Mouse (Mus musculus): Measurements from ENCODE around the gene Ccdc187.

GRCm38 (mm10) chr2:26304711-26305110 lies 10.4 kb upstream of the Ccdc187 start:
- TF ChIP-seq CTCF (IDR thresholded peaks at IDR 0.05; ENCODE audit: extremely low read depth, insufficient read depth, low read length) = no peak
- TF ChIP-seq POLR2A (IDR thresholded peaks at IDR 0.05; ENCODE audit: extremely low read depth, insufficient read depth, low read length) = no peak
